Mouse (Mus musculus) layer of hippocampus, adult 9-11 months (tissue): ENCODE measurements at regions not wholly inside any gene's neighbourhood (a gene's known extent, or its start where the extent isn't known, plus 50 kb on each side); places are given as distances from the start of the nearest gene placed in this dataset.

Experiments used
- DNase-seq: peaks from one replicate; pipeline ENCODE4 v3.0.0; 2022

- no peak for DNase-seq
These were observed 306.3 kb downstream of the Gm11361 start for GRCm38 (mm10) chr13:28563585-28563984.

GRCm38 (mm10) chr13:28560081-28560480, 302.8 kb downstream of the Gm11361 start:
- no peak for DNase-seq

- no peak for DNase-seq
These were observed 299.8 kb downstream of the Gm11361 start for GRCm38 (mm10) chr13:28557032-28557570.

- DNase-seq: no peak
These were observed 299.1 kb downstream of the Gm11361 start for GRCm38 (mm10) chr13:28556385-28556938.

- DNase-seq: no peak
These were observed 297.0 kb downstream of the Gm11361 start for GRCm38 (mm10) chr13:28554143-28554830.

GRCm38 (mm10) chr13:28552974-28553750, 295.8 kb downstream of the Gm11361 start:
- DNase-seq: peak; percentile 21

GRCm38 (mm10) chr13:28551555-28551954, 294.2 kb downstream of the Gm11361 start:
- no peak for DNase-seq

- no peak for DNase-seq
These were observed 288.5 kb downstream of the Gm11361 start for GRCm38 (mm10) chr13:28545797-28546196.

GRCm38 (mm10) chr13:28545337-28545736, 288.0 kb downstream of the Gm11361 start:
- peak; percentile 44 for DNase-seq

- DNase-seq: no peak
These were observed 287.5 kb downstream of the Gm11361 start for GRCm38 (mm10) chr13:28544819-28545180.

- DNase-seq: no peak
These were observed 286.9 kb downstream of the Gm11361 start for GRCm38 (mm10) chr13:28544003-28544818.

GRCm38 (mm10) chr13:28541607-28542006, 284.3 kb downstream of the Gm11361 start:
- no peak for DNase-seq

- DNase-seq: no peak
These were observed 275.8 kb downstream of the Gm11361 start for GRCm38 (mm10) chr13:28533080-28533479.

GRCm38 (mm10) chr13:28532278-28532677, 274.9 kb downstream of the Gm11361 start:
- no peak for DNase-seq

GRCm38 (mm10) chr13:28531534-28531999, 274.2 kb downstream of the Gm11361 start:
- DNase-seq: no peak

GRCm38 (mm10) chr13:28530947-28531346, 273.6 kb downstream of the Gm11361 start:
- no peak for DNase-seq

GRCm38 (mm10) chr13:28528898-28529511, 271.7 kb downstream of the Gm11361 start:
- DNase-seq: no peak

GRCm38 (mm10) chr13:28526299-28526698, 269.0 kb downstream of the Gm11361 start:
- DNase-seq: no peak

GRCm38 (mm10) chr13:28524411-28524810, 267.1 kb downstream of the Gm11361 start:
- no peak for DNase-seq

GRCm38 (mm10) chr13:28520127-28520482, 262.8 kb downstream of the Gm11361 start:
- no peak for DNase-seq

- no peak for DNase-seq
These were observed 262.2 kb downstream of the Gm11361 start for GRCm38 (mm10) chr13:28519383-28520126.

- DNase-seq: no peak
These were observed 259.8 kb downstream of the Gm11361 start for GRCm38 (mm10) chr13:28517161-28517560.
